Mouse (Mus musculus) neural tube, embryonic 15.5 days (tissue): ENCODE results near the gene Hs3st3a1. TPM values are rescaled to one million over a fixed set of nuclear protein-coding genes. Genes with fewer than 3 reads are reported as not detected.

Experiments
- ATAC-seq: fragments of 200-750 bp; cut with Nextera tagmentation; 2 replicates; pipeline ENCODE4 v1.8.0; 2017; ENCODE audit warnings: mild to moderate bottlenecking, moderate TSS enrichment, moderate library complexity; ENCODE audit not compliant: low FRiP score
- H3K27ac ChIP-seq: fragments of 300-500 bp; sonication (generic); replicated peaks from 2 replicates; pipeline ENCODE4 v1.5.1; 2015; ENCODE audit warnings: mild to moderate bottlenecking, inconsistent platforms
- H3K27me3 ChIP-seq: fragments of 300-500 bp; sonication (generic); replicated peaks from 2 replicates; pipeline ENCODE4 v1.6.1; 2015; ENCODE audit warnings: inconsistent platforms
- H3K36me3 ChIP-seq: fragments of 300-500 bp; sonication (generic); 2 replicates; pipeline ENCODE4 v1.6.1; 2015; ENCODE audit warnings: inconsistent platforms
- H3K4me1 ChIP-seq: fragments of 300-500 bp; sonication (generic); 2 replicates; pipeline ENCODE4 v1.6.1; 2015; ENCODE audit warnings: inconsistent platforms
- H3K4me2 ChIP-seq: fragments of 300-500 bp; sonication (generic); 2 replicates; pipeline ENCODE4 v1.6.1; 2015; ENCODE audit warnings: inconsistent platforms, mild to moderate bottlenecking, moderate library complexity
- H3K4me3 ChIP-seq: fragments of 300-500 bp; sonication (generic); replicated peaks from 2 replicates; pipeline ENCODE4 v1.5.1; 2015; ENCODE audit warnings: mild to moderate bottlenecking, inconsistent platforms
- H3K9ac ChIP-seq: fragments of 300-500 bp; sonication (generic); replicated peaks from 2 replicates; pipeline ENCODE4 v1.6.1; 2015; ENCODE audit warnings: mild to moderate bottlenecking, inconsistent platforms
- H3K9me3 ChIP-seq: fragments of 300-500 bp; sonication (generic); replicated peaks from 2 replicates; pipeline ENCODE4 v1.6.1; 2016; ENCODE audit warnings: inconsistent platforms
- WGBS: fragments of 180-500 bp; shearing (Covaris S2); methylation state at CpG from one replicate; pipeline ENCODE4 v1.1.7; 2015; ENCODE audit warnings: mixed read lengths; 5-methylcytosine and 5-hydroxymethylcytosine counted together
- polyA plus RNA-seq: library from polyadenylated mRNA; unstranded; fragments of >200 nt; fragmentation: Nextera tagmentation; extraction: Ambion mirVana; gene quantifications from 2 replicates; pipeline ENCODE4 v1.2.1, GENCODE M21; 2015

The Hs3st3a1 gene
- polyA plus RNA-seq, 1 experiment from 2014 or later: 1.3 TPM

DNA sequence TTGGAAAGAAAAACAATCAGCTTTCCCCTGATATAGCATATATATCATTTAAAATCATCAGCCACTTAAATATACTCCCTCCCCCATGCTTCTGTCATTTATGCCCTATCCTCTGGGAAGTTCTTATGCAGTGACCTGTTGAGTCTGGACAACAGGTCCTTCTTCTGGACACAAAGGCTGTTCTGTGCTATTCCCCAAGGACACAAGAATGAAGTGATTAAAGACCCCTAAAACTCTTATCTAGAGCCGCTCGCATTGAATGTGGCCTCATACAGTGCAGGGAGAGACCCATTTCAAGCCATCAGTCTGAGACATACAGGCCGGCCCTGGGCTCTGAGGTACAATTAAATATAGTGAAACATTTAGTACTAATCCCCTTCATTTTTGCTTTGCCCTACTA is 2.6 kb downstream of the Hs3st3a1 start:
- ATAC-seq: no peak
- Histone ChIP-seq H3K36me3 (no peaks in the 10 kb centered on the region), H3K9me3 (no peaks in the 10 kb centered on the region), H3K9ac (no peak overlapping the region), H3K4me2 (peak overlapping the region; percentile 20; the same call in 1 of the 2 replicates), H3K4me1 (peaks cover 22% of the 10 kb centered on the region), H3K27ac (no peak overlapping the region), H3K4me3 (peak overlapping the region; percentile 5; the same call in 1 of the 2 replicates), H3K27me3 (peaks cover 4% of the 10 kb centered on the region)
- 37% methylated on average over 3 of the region's 3 CpGs for WGBS

GRCm38 (mm10) chr11:64438909-64439308 is 3.8 kb downstream of the Hs3st3a1 start:
- Histone ChIP-seq H3K27me3 (peaks cover 4% of the 10 kb centered on the region), H3K27ac (no peak overlapping the region), H3K9ac (no peak overlapping the region), H3K4me2 (no peak overlapping the region), H3K9me3 (no peaks in the 10 kb centered on the region), H3K4me1 (peaks cover 22% of the 10 kb centered on the region), H3K36me3 (no peaks in the 10 kb centered on the region), H3K4me3 (no peak overlapping the region)
- WGBS: 27% methylated on average over 3 of the region's 3 CpGs
- ATAC-seq: no peak

- Histone ChIP-seq H3K4me2 (peak overlapping the region; percentile 44), H3K27me3 (peaks cover 4% of the 10 kb centered on the region), H3K4me1 (0 out of 2 replicates have a peak, but pooled peaks cover 3% of the 10 kb centered on the region), H3K4me3 (no peak overlapping the region), H3K9ac (no peak overlapping the region), H3K36me3 (no peaks in the 10 kb centered on the region), H3K27ac (no peak overlapping the region), H3K9me3 (no peaks in the 10 kb centered on the region)
- no peak for ATAC-seq
- WGBS: 22% methylated on average over 8 of the region's 8 CpGs
Observed at GRCm38 (mm10) chr11:64442119-64442518, 7.0 kb downstream of the Hs3st3a1 start.

DNA sequence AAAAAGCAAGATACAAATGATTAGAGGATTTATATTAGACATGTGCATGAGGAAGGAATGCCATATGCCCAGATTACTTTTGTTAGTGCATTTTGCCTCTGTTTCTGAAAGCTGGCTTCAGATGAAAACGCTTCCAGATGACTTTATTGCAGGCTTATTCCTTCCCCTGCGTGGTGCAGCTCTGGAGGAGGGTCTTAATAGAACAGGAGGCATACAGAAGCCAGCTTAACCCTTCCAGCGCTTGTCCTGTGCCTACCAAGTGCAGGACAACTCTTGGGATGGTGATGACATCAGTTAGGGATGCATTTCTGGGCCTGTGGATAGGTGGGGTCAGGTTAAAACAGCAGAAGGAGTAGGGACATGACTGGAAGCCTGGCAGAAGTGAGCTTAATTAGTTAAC is 7.6 kb downstream of the Hs3st3a1 start:
- ATAC-seq: no peak
- no peak overlapping the region for H3K9ac ChIP-seq
- no peak overlapping the region for H3K4me2 ChIP-seq
- H3K36me3 ChIP-seq: no peaks in the 10 kb centered on the region
- H3K4me3 ChIP-seq: no peak overlapping the region
- H3K27me3 ChIP-seq: peaks cover 2% of the 10 kb centered on the region
- 0 out of 2 replicates have a peak, but pooled peaks cover 3% of the 10 kb centered on the region for H3K4me1 ChIP-seq
- no peak overlapping the region for H3K27ac ChIP-seq
- WGBS: 37% methylated on average over 3 of the region's 3 CpGs
- no peaks in the 10 kb centered on the region for H3K9me3 ChIP-seq

- H3K9ac ChIP-seq: no peak overlapping the region
- H3K27me3 ChIP-seq: no peaks in the 10 kb centered on the region
- H3K36me3 ChIP-seq: no peaks in the 10 kb centered on the region
- no peaks in the 10 kb centered on the region for H3K9me3 ChIP-seq
- no peak overlapping the region for H3K4me2 ChIP-seq
- H3K4me1 ChIP-seq: 0 out of 2 replicates have a peak, but pooled peaks cover 3% of the 10 kb centered on the region
- 88% methylated on average over 1 of the region's 1 CpGs for WGBS
- no peak overlapping the region for H3K27ac ChIP-seq
- no peak for ATAC-seq
- no peak overlapping the region for H3K4me3 ChIP-seq
Observed at GRCm38 (mm10) chr11:64445227-64445626, 10.1 kb downstream of the Hs3st3a1 start.

GRCm38 (mm10) chr11:64448586-64449315 is 13.6 kb downstream of the Hs3st3a1 start:
- no peaks in the 10 kb centered on the region for H3K9me3 ChIP-seq
- no peaks in the 10 kb centered on the region for H3K36me3 ChIP-seq
- no peak overlapping the region for H3K4me3 ChIP-seq
- H3K4me2 ChIP-seq: no peak overlapping the region
- no peaks in the 10 kb centered on the region for H3K27me3 ChIP-seq
- no peaks in the 10 kb centered on the region for H3K4me1 ChIP-seq
- no peak overlapping the region for H3K9ac ChIP-seq
- no peak for ATAC-seq
- 56% methylated on average over 9 of the region's 9 CpGs for WGBS
- no peak overlapping the region for H3K27ac ChIP-seq

- Histone ChIP-seq H3K36me3 (no peaks in the 10 kb centered on the region), H3K9ac (no peak overlapping the region), H3K4me2 (no peak overlapping the region), H3K4me3 (no peak overlapping the region), H3K27me3 (no peaks in the 10 kb centered on the region), H3K9me3 (no peaks in the 10 kb centered on the region), H3K4me1 (no peaks in the 10 kb centered on the region), H3K27ac (no peak overlapping the region)
- 83% methylated on average over 3 of the region's 3 CpGs for WGBS
- ATAC-seq: no peak
Observed at GRCm38 (mm10) chr11:64461746-64462145, 26.6 kb downstream of the Hs3st3a1 start.

- 63% methylated on average over 4 of the region's 4 CpGs for WGBS
- no peak for ATAC-seq
- Histone ChIP-seq H3K4me3 (no peak overlapping the region), H3K9ac (no peak overlapping the region), H3K4me1 (no peaks in the 10 kb centered on the region), H3K27me3 (no peaks in the 10 kb centered on the region), H3K36me3 (no peaks in the 10 kb centered on the region), H3K9me3 (no peaks in the 10 kb centered on the region), H3K4me2 (no peak overlapping the region), H3K27ac (no peak overlapping the region)
Observed at GRCm38 (mm10) chr11:64468737-64469136, 33.6 kb downstream of the Hs3st3a1 start.

- no peak overlapping the region for H3K9ac ChIP-seq
- no peak overlapping the region for H3K4me3 ChIP-seq
- no peak overlapping the region for H3K27ac ChIP-seq
- ATAC-seq: no peak
- H3K27me3 ChIP-seq: no peaks in the 10 kb centered on the region
- no peak overlapping the region for H3K4me2 ChIP-seq
- no peaks in the 10 kb centered on the region for H3K36me3 ChIP-seq
- no peaks in the 10 kb centered on the region for H3K9me3 ChIP-seq
- no peaks in the 10 kb centered on the region for H3K4me1 ChIP-seq
Observed at GRCm38 (mm10) chr11:64470689-64471088, 35.6 kb downstream of the Hs3st3a1 start.

GRCm38 (mm10) chr11:64473679-64474078 is 38.5 kb downstream of the Hs3st3a1 start:
- no peaks in the 10 kb centered on the region for H3K36me3 ChIP-seq
- no peaks in the 10 kb centered on the region for H3K4me1 ChIP-seq
- H3K27me3 ChIP-seq: no peaks in the 10 kb centered on the region
- no peaks in the 10 kb centered on the region for H3K9me3 ChIP-seq
- H3K4me2 ChIP-seq: no peak overlapping the region
- no peak for ATAC-seq
- no peak overlapping the region for H3K9ac ChIP-seq
- no peak overlapping the region for H3K4me3 ChIP-seq
- H3K27ac ChIP-seq: no peak overlapping the region
- WGBS: 73% methylated on average over 3 of the region's 3 CpGs

DNA sequence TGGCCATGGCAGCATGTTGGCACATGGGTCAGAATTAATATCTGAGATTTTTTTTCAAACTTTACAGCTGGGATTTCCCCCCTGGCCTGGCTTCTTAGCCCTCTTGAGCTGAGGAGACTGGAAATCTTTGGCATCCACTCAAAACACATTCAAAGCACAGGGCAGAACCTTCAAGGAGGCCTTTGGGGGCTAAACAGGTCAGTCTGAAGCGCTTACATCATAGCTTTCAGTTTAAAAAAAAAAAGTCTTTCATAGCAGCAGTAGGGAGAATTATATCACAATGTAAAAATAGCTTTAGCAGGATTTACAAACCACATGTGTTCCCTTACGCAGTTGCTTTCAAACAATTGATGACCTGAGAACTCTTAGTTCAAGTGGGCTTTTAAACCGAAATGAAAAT is 46.3 kb downstream of the Hs3st3a1 start:
- Histone ChIP-seq H3K36me3 (no peaks in the 10 kb centered on the region), H3K4me2 (no peak overlapping the region), H3K27ac (no peak overlapping the region), H3K27me3 (no peaks in the 10 kb centered on the region), H3K4me1 (0 out of 2 replicates have a peak, but pooled peaks cover 5% of the 10 kb centered on the region), H3K4me3 (no peak overlapping the region), H3K9ac (no peak overlapping the region), H3K9me3 (no peaks in the 10 kb centered on the region)
- ATAC-seq: no peak
- WGBS: 82% methylated on average over 3 of the region's 3 CpGs

- Histone ChIP-seq H3K4me1 (peaks cover 26% of the 10 kb centered on the region), H3K36me3 (no peaks in the 10 kb centered on the region), H3K9me3 (no peaks in the 10 kb centered on the region), H3K4me2 (no peak overlapping the region; the same call in 1 of the 2 replicates), H3K27me3 (no peaks in the 10 kb centered on the region; the same call in 1 of the 2 replicates), H3K27ac (peak overlapping the region; percentile 66), H3K4me3 (no peak overlapping the region), H3K9ac (no peak overlapping the region)
- peak; percentile 82; the same call in 1 of the 2 replicates for ATAC-seq
- 11% methylated on average over 9 of the region's 9 CpGs for WGBS
Observed at GRCm38 (mm10) chr11:64489587-64490433, 54.7 kb downstream of the Hs3st3a1 start.
